Mouse (Mus musculus): ENCODE results near the gene Rtcb. TPM values are rescaled to one million over a fixed set of nuclear protein-coding genes. Genes with fewer than 3 reads are reported as not detected.

The Rtcb gene
- polyA plus RNA-seq, 1 experiment from 2014 or later: 194 TPM

DNA sequence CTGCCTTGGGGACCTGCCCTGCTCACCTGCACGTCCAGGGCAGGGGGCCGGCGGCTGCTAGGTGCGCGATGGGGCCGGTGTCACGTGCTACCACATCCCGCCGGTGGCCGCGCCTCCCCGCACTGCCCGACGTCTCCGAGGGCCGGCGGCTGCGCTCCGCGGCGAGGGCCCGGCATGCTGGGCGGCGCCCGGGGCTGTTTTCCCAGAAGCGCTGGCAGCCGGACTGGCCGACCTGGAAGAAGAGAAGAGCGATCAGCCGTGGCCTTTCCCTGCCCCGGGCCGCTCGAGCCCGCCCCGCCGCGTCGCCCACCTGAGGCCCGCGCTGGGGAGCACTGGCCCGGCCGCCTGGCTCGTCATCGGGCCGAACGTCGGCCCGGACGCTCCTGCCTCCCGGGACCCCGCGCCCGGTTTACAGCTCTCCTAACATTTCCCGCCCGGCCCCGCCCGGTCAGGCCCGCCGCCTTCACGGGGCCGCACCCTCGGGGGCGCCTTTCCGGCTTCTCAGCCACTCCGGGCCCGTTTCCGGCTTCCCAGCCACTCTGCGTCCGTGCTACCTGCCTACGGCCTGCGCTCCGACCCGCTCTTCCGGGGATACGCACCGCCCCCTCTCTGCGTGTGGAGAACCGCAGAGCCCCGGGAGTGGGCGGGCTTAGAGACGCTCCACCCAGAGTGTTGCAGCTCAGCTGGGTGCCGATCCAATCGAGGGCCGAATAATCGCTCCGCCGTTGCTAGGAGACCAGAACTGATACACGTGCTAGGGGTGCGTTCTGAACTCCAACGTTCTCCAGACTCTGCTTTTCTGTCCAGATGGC, 40.9 kb downstream of the Rtcb start, which contains the start of gene Prdm4:
Prdm4 (minus strand) TSS at position 645 of the 812 bp plus-strand sequence.
- Histone ChIP-seq H3K4me1 (ENCODE audit: control insufficient read depth, insufficient read depth, low read length) (peaks cover 8% of the 10 kb centered on the region), H3K4me2 (ENCODE audit: low read length) (peak within 1 kb of the TSS; percentile 76), H3K9me3 (replicated peaks; ENCODE audit: control insufficient read depth, low read length) (no peaks in the 10 kb centered on the region), H3K27ac (ENCODE audit: low read depth, low read length) (peak within 1 kb of the TSS; percentile 72), H3K27me3 (replicated peaks; ENCODE audit: control insufficient read depth, insufficient read depth, low read length) (no peaks in the 10 kb centered on the region), H3K4me3 (ENCODE audit: low read depth, low read length) (peak within 1 kb of the TSS; percentile 96), H3K36me3 (ENCODE audit: control insufficient read depth, insufficient read depth, low read length) (peaks cover 28% of the 10 kb centered on the region), H3K9ac (ENCODE audit: low read length) (peak within 1 kb of the TSS; percentile 85)
- DNase-seq (ENCODE audit: low spot score) (peak; percentile 99), ATAC-seq (peak; percentile 100)
- WGBS: under 1% methylated on average over 64 of the region's 90 CpGs

Other genes starting within 250 kb of the Rtcb start
- gene Pwp1, start 128.3 kb downstream of the Rtcb start, polyA plus RNA-seq (2014; fragmentation: Nextera tagmentation; extraction: Ambion mirVana): 101 and 104 TPM in 2 replicates
- gene Prdm4, start 40.7 kb downstream of the Rtcb start, polyA plus RNA-seq (2014; fragmentation: Nextera tagmentation; extraction: Ambion mirVana): 24.9 and 27.9 TPM in 2 replicates
- 0.17 and 0.24 TPM in 2 replicates for gene Ascl4, start 30.1 kb downstream of the Rtcb start, polyA plus RNA-seq (2014; fragmentation: Nextera tagmentation; extraction: Ambion mirVana)
- gene Bpifc, start 54.1 kb upstream of the Rtcb start, polyA plus RNA-seq (2014; fragmentation: Nextera tagmentation; extraction: Ambion mirVana): not detected in 2 replicates
- 15.8 and 17.1 TPM in 2 replicates for gene Fbxo7, start 64.1 kb upstream of the Rtcb start, polyA plus RNA-seq (2014; fragmentation: Nextera tagmentation; extraction: Ambion mirVana)